Mouse (Mus musculus) forebrain, embryonic 15.5 days (tissue): ENCODE measurements around the gene 1500015O10Rik. TPM values are rescaled to one million over a fixed set of nuclear protein-coding genes. Genes with fewer than 3 reads are reported as not detected.
A peak's percentile ranks its signal among the peaks of the same experiment; 100 is the strongest.

Experiments used
- ATAC-seq: fragments of 200-750 bp; cut with Nextera tagmentation; replicated peaks from 2 replicates; pipeline ENCODE4 v1.8.0; 2017; ENCODE audit warnings: mild to moderate bottlenecking, moderate TSS enrichment, moderate library complexity
- H3K27ac ChIP-seq: fragments of 300-500 bp; sonication (generic); replicated peaks from 2 replicates; pipeline ENCODE4 v1.5.1; 2015; ENCODE audit warnings: mild to moderate bottlenecking, inconsistent platforms
- H3K27me3 ChIP-seq: fragments of 300-500 bp; sonication (generic); 2 replicates; pipeline ENCODE4 v1.6.1; 2015; ENCODE audit warnings: inconsistent platforms
- H3K36me3 ChIP-seq: fragments of 300-500 bp; sonication (generic); 2 replicates; pipeline ENCODE4 v1.6.1; 2015; ENCODE audit warnings: mild to moderate bottlenecking, inconsistent platforms
- H3K4me1 ChIP-seq: fragments of 300-500 bp; sonication (generic); 2 replicates; pipeline ENCODE4 v1.6.1; 2015; ENCODE audit warnings: inconsistent platforms
- H3K4me2 ChIP-seq: fragments of 300-500 bp; sonication (generic); replicated peaks from 2 replicates; pipeline ENCODE4 v1.6.1; 2015; ENCODE audit warnings: mild to moderate bottlenecking, inconsistent platforms
- H3K4me3 ChIP-seq: fragments of 300-500 bp; sonication (generic); 2 replicates; pipeline ENCODE4 v1.5.1; 2015; ENCODE audit warnings: mild to moderate bottlenecking, inconsistent platforms
- H3K9ac ChIP-seq: fragments of 300-500 bp; sonication (generic); replicated peaks from 2 replicates; pipeline ENCODE4 v1.6.1; 2015; ENCODE audit warnings: mild to moderate bottlenecking, inconsistent platforms
- H3K9me3 ChIP-seq: fragments of 300-500 bp; sonication (generic); 2 replicates; pipeline ENCODE4 v1.6.1; 2016; ENCODE audit warnings: inconsistent platforms
- WGBS: fragments of 180-500 bp; shearing (Covaris S2); methylation state at CpG from one replicate; pipeline ENCODE4 v1.1.7; 2015; ENCODE audit warnings: mixed read lengths; 5-methylcytosine and 5-hydroxymethylcytosine counted together
- polyA plus RNA-seq: library from polyadenylated mRNA; unstranded; fragments of >200 nt; fragmentation: Nextera tagmentation; extraction: Ambion mirVana; gene quantifications from 2 replicates; pipeline ENCODE4 v1.2.1, GENCODE M21; 2015

1500015O10Rik gene
- polyA plus RNA-seq, 1 experiment from 2014 or later = 32.8 TPM

DNA sequence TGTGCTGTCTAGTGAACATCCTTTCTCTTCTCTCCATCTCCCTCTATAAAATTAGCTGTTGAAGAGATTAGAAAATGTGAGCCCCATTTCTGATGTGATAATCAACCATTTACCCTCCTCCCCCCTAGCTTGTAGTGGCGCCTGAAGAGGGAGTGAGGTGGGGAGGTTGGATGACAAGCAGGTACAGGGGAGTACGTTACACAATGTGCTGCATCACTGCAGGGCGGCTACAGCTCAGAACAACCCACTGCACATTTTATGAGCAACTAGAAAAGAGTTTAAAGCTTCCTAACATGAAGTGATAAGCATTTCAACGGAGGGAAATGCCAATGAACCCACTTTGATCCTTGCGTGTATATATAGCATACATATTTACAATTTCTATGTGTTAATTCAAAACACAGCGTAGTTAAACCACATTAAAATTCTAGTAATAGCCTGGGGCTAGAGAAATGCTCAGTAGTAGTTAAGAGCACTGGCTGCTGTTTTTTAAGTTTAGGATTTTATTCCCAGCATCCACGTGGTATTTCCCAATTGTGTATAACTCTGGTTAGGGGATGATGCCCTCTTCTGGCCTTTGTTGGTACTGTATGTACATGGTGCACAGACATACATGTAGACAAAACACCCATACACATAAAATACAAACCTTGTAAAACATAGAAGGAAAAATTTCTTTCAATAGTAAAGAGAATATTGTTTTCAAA is 7.6 kb downstream of the 1500015O10Rik start:
- peak; percentile 67 for ATAC-seq
- Histone ChIP-seq H3K4me2 (no peak overlapping the region), H3K4me1 (no peaks in the 10 kb centered on the region), H3K9ac (no peak overlapping the region), H3K9me3 (no peaks in the 10 kb centered on the region), H3K4me3 (no peak overlapping the region), H3K36me3 (no peaks in the 10 kb centered on the region), H3K27me3 (no peaks in the 10 kb centered on the region), H3K27ac (no peak overlapping the region)
- WGBS = 70% methylated on average over 7 of the region's 7 CpGs

- 82% methylated on average over 10 of the region's 10 CpGs for WGBS
- H3K27me3 ChIP-seq = no peaks in the 10 kb centered on the region
- H3K36me3 ChIP-seq = no peaks in the 10 kb centered on the region
- no peak overlapping the region for H3K27ac ChIP-seq
- H3K4me1 ChIP-seq = no peaks in the 10 kb centered on the region
- H3K4me2 ChIP-seq = no peak overlapping the region
- H3K9ac ChIP-seq = no peak overlapping the region
- no peak overlapping the region for H3K4me3 ChIP-seq
- no peaks in the 10 kb centered on the region for H3K9me3 ChIP-seq
- peak; percentile 68 for ATAC-seq
Measured at GRCm38 (mm10) chr1:43738519-43738894, 8.1 kb downstream of the 1500015O10Rik start.

- peaks cover 28% of the 10 kb centered on the region for H3K36me3 ChIP-seq
- ATAC-seq = peak; percentile 71; the same call in 1 of the 2 replicates
- no peak overlapping the region for H3K9ac ChIP-seq
- H3K27me3 ChIP-seq = no peaks in the 10 kb centered on the region
- H3K4me1 ChIP-seq = no peaks in the 10 kb centered on the region
- 76% methylated on average over 8 of the region's 8 CpGs for WGBS
- no peaks in the 10 kb centered on the region for H3K9me3 ChIP-seq
- H3K4me3 ChIP-seq = no peak overlapping the region
- H3K4me2 ChIP-seq = no peak overlapping the region
- no peak overlapping the region for H3K27ac ChIP-seq
Measured at GRCm38 (mm10) chr1:43754448-43755312, 24.3 kb downstream of the 1500015O10Rik start.

DNA sequence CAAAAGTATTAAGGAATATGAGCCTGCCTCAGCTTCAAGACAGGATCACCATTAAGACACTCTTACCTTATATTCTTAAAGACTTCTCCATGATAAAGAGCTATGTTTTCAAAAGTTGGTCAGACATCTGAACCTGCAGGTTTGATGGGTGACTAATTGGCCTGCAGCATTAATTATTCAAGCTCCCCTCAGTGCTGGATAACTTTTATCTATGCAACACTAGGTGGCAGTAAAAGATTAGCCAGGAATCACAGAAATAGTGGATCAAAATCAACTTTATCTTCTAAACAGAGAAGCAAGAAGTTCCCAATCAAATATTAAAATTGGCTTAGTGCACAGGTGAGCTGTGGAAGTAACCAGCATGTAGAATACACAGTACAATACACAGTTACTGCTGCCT is 29.7 kb downstream of the 1500015O10Rik start:
- H3K4me2 ChIP-seq = no peak overlapping the region

DNA sequence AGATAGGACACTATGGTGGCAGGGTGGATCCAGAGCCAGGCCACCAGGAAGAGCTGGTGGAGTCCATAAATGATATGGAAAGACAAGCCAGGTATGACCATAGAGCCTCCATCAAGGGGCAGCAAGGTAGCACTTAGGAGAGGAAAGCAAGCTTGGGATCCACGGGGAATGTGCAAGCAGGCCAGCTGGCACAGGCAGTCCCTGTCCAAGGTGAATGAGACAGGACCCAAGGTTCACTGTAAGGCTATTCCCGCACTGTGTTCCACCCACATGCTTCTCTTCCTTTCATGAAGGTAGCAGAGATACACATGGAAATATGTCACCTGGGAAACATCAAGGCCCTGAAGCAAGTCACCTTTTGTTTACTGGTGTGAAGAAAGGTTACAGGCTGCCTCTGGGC is 34.1 kb downstream of the 1500015O10Rik start:
- no peak overlapping the region for H3K9ac ChIP-seq
- no peaks in the 10 kb centered on the region for H3K4me1 ChIP-seq
- H3K4me2 ChIP-seq = no peak overlapping the region
- ATAC-seq = no peak
- H3K4me3 ChIP-seq = no peak overlapping the region
- H3K36me3 ChIP-seq = peaks cover 44% of the 10 kb centered on the region
- WGBS = 92% methylated on average over 2 of the region's 2 CpGs
- H3K27ac ChIP-seq = no peak overlapping the region
- H3K9me3 ChIP-seq = no peaks in the 10 kb centered on the region
- H3K27me3 ChIP-seq = no peaks in the 10 kb centered on the region

More for the DNA sequence above, 29.7 kb downstream of the 1500015O10Rik start:
- Histone ChIP-seq H3K4me3 (no peak overlapping the region), H3K27me3 (no peaks in the 10 kb centered on the region), H3K9me3 (no peaks in the 10 kb centered on the region), H3K27ac (no peak overlapping the region), H3K9ac (no peak overlapping the region), H3K4me1 (no peaks in the 10 kb centered on the region), H3K36me3 (peaks cover 41% of the 10 kb centered on the region)
- ATAC-seq = peak; percentile 53; the same call in 1 of the 2 replicates

DNA sequence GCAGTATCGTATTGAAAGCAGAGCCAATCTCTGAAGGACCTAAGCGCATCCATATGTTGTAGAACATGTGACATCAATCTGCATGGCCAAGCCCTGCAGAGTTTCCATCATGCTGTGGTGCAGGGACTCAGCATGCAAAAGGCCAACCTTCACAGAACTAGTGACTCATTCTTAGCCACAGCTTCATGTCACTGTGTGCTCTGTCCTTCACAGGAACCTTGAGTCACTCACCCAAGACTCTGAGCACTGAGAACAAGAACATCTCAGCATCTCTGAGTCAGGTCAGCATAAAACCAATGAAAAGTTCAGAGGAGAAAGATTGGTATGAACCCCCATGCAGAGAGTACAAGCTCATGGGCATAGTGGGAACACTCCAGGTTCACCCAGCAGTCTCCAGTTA is 35.9 kb downstream of the 1500015O10Rik start:
- H3K27me3 ChIP-seq = no peaks in the 10 kb centered on the region
- no peaks in the 10 kb centered on the region for H3K9me3 ChIP-seq
- H3K4me2 ChIP-seq = no peak overlapping the region
- no peak overlapping the region for H3K4me3 ChIP-seq
- 100% methylated on average over 2 of the region's 2 CpGs for WGBS
- peaks cover 44% of the 10 kb centered on the region for H3K36me3 ChIP-seq
- H3K27ac ChIP-seq = no peak overlapping the region
- H3K4me1 ChIP-seq = no peaks in the 10 kb centered on the region
- ATAC-seq = no peak
- no peak overlapping the region for H3K9ac ChIP-seq

GRCm38 (mm10) chr1:43768385-43768990 is 38.1 kb downstream of the 1500015O10Rik start:
- Histone ChIP-seq H3K4me3 (no peak overlapping the region), H3K27ac (no peak overlapping the region), H3K9me3 (no peaks in the 10 kb centered on the region), H3K9ac (no peak overlapping the region), H3K4me1 (no peaks in the 10 kb centered on the region), H3K36me3 (peaks cover 40% of the 10 kb centered on the region), H3K27me3 (no peaks in the 10 kb centered on the region), H3K4me2 (no peak overlapping the region)
- no peak for ATAC-seq
- WGBS = 82% methylated on average over 4 of the region's 4 CpGs

GRCm38 (mm10) chr1:43769348-43769747 is 38.9 kb downstream of the 1500015O10Rik start:
- Histone ChIP-seq H3K27ac (no peak overlapping the region), H3K9me3 (no peaks in the 10 kb centered on the region), H3K36me3 (peaks cover 37% of the 10 kb centered on the region), H3K4me2 (no peak overlapping the region), H3K9ac (no peak overlapping the region), H3K4me1 (no peaks in the 10 kb centered on the region), H3K27me3 (no peaks in the 10 kb centered on the region), H3K4me3 (no peak overlapping the region)
- WGBS = 76% methylated on average over 1 of the region's 1 CpGs
- ATAC-seq = no peak

DNA sequence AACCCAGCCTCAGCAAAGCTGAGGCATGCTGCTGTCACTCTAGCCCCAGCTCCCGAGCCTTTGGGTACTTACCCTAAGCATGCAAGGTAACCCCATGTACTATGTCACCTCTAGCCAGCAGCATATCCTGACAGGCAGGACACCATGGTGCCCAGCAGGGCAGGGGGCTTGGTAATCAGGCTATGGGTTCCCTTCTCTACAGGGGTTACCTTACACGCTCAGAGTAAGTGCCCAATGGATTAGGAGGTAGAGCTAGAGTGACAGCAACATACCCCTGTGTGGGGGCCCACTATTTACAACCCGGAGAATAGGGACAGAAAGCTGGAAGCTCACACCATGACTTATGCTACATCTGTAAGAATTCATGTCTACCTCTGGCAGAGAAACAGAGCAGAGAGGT is 39.6 kb downstream of the 1500015O10Rik start:
- no peaks in the 10 kb centered on the region for H3K27me3 ChIP-seq
- H3K4me1 ChIP-seq = no peaks in the 10 kb centered on the region
- H3K36me3 ChIP-seq = peaks cover 30% of the 10 kb centered on the region
- no peak overlapping the region for H3K4me2 ChIP-seq
- H3K9ac ChIP-seq = no peak overlapping the region
- 87% methylated on average over 3 of the region's 3 CpGs for WGBS
- no peak overlapping the region for H3K4me3 ChIP-seq
- no peak for ATAC-seq
- H3K9me3 ChIP-seq = no peaks in the 10 kb centered on the region
- no peak overlapping the region for H3K27ac ChIP-seq

- H3K27ac ChIP-seq = no peak overlapping the region
- no peak overlapping the region for H3K9ac ChIP-seq
- H3K36me3 ChIP-seq = peaks cover 22% of the 10 kb centered on the region
- 90% methylated on average over 3 of the region's 3 CpGs for WGBS
- no peaks in the 10 kb centered on the region for H3K27me3 ChIP-seq
- no peaks in the 10 kb centered on the region for H3K9me3 ChIP-seq
- H3K4me3 ChIP-seq = no peak overlapping the region
- H3K4me1 ChIP-seq = no peaks in the 10 kb centered on the region
- H3K4me2 ChIP-seq = no peak overlapping the region
- ATAC-seq = no peak; the same call in 1 of the 2 replicates
Measured at GRCm38 (mm10) chr1:43772694-43773093, 42.3 kb downstream of the 1500015O10Rik start.

DNA sequence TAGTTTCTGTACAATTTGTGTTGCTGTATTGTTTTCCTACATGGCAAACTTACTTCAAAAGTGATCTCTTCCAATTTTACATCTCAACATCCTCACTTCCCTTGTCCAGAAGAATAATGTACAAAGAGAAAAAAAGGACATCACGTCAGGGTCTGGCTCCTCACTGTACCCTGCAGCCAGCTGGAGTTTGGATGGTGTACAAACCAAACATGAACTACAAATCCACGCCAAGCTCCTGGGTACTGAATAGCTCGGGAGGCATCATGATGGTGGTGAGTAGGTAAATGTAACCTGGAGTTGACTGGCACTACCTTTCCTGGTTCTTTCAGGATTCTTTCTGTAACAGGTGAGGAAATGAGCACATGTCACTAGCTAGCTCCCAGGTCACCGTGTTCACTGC is 43.7 kb downstream of the 1500015O10Rik start:
- WGBS = 90% methylated on average over 4 of the region's 4 CpGs
- ATAC-seq = no peak
- no peak overlapping the region for H3K4me2 ChIP-seq
- no peaks in the 10 kb centered on the region for H3K27me3 ChIP-seq
- no peaks in the 10 kb centered on the region for H3K9me3 ChIP-seq
- H3K4me3 ChIP-seq = no peak overlapping the region
- no peak overlapping the region for H3K27ac ChIP-seq
- no peaks in the 10 kb centered on the region for H3K4me1 ChIP-seq
- H3K9ac ChIP-seq = no peak overlapping the region
- peaks cover 22% of the 10 kb centered on the region for H3K36me3 ChIP-seq

DNA sequence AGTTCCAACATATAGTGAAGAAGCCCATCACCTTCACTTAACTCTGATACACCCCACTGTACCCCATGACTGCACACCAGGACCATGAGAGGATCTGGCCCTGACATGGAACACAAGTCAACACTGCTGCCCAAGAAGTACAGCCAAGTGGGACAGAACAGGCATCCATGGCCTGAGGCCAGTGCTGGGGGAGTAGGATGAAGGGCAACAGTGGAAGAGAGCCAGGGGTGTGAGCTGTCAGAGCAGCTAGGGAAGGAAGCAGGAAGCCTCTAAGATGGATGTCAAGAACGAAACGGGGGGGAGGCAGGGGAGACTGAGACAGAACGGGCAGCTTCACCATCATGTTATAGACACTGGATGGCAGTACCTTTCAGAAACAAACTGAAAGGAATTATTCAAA is 45.7 kb downstream of the 1500015O10Rik start:
- Histone ChIP-seq H3K4me2 (no peak overlapping the region), H3K9me3 (no peaks in the 10 kb centered on the region), H3K27me3 (no peaks in the 10 kb centered on the region), H3K27ac (no peak overlapping the region), H3K9ac (no peak overlapping the region), H3K4me1 (no peaks in the 10 kb centered on the region), H3K36me3 (peaks cover 26% of the 10 kb centered on the region), H3K4me3 (no peak overlapping the region)
- WGBS = 97% methylated on average over 3 of the region's 3 CpGs
- no peak for ATAC-seq
